Mouse (Mus musculus): ENCODE results near the gene Rundc1.
"Not testable (repeated sequence)": the region's sequence is repeated elsewhere in the genome, so short reads cannot be mapped to it uniquely, and the experiment has no call there.

The Rundc1 gene

DNA sequence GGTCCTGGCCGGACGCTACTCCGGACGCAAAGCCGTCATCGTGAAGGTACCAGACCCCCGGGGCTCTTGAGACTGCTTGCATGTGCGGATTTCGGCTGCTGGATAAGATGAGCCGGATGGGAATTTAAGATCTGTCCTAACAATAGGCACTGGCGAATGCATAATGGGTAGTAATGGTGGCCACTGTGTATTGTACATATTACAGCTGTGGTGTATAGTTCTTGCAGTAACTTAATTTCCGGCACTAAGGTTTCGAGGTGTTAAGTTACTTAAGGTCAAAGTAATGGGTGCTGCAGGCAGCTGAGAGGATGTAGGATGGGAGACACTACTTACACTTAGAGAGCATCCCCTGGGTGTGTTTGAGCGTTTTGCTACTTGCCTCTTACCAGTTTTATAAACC is 17.9 kb downstream of the Rundc1 start:
- in situ Hi-C loops (cut with MboI, MseI), result no loop called here

- in situ Hi-C loops (cut with MboI, MseI), result no loop called here
These were observed 21.4 kb downstream of the Rundc1 start for GRCm38 (mm10) chr11:101446319-101446718.

DNA sequence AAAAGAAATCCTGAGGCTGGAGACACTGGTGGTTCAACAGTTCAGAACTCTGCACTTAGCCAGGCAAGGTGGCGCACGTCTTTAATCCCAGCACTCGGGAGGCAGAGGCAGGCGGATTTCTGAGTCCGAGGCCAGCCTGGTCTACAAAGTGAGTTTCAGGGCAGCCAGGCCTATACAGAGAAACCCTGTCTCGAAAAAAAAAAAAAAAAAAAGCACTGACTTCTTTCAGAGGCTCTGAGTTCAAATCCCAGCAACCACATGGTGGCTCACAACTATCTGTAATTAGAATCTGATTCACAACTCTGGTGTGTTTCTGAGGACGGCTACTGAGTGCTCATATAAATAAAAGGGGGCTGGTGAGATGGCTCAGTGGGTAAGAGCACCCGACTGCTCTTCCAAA is 22.0 kb downstream of the Rundc1 start:
- in situ Hi-C loops (cut with MboI, MseI), result not testable (repeated sequence)

DNA sequence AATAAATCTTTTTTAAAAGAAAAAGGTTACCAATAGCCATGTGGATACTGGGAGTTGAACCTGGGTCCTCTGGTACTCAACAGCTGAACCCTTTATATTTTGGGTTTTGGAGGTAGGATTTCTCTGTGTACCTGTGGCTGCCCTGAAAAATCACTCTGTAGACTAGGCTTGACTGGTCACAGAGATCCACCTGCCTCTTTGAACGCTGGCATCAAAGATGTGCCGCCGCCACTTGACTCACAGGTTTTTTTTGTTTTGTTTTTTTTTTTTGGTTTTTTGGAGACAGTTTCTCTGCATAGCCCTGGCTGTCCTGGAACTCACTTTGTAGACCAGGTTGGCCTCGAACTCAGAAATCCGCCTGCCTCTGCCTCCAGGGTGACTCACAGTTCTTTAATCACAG is 22.9 kb downstream of the Rundc1 start:
- in situ Hi-C loops (cut with MboI, MseI), result no loop called here

DNA sequence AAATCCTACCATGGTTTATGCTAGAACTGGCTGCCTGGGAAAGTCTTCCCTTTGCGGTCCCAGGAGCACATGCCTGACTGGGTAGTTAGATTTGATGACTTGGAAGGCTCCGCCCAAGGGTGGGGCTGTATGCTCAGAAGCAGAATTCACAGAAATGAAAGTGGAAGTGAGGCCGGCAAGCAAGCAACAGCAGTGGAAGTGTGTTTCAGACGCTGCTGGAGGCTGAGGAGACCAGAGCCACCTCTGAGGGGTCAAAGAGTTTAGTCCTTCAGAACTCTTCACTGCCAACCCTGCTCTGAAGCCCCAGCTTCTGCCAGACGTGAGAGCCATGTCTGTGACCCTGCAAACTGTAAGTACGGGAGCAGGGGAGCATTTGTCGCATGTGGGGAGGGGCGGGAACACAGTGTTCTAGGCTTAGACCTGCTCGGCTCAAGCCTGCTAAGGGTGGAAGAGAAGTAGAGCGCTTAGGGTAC is 23.4 kb downstream of the Rundc1 start, which contains the start of gene Ifi35:
TSS of gene Ifi35 (plus strand) at position 134 of the 473 bp plus-strand sequence.
- in situ Hi-C loops (cut with MboI, MseI), result no loop called here

GRCm38 (mm10) chr11:101448899-101449298 is 24.0 kb downstream of the Rundc1 start:
- in situ Hi-C loops (cut with MboI, MseI), result no loop called here

GRCm38 (mm10) chr11:101449596-101449995 is 24.7 kb downstream of the Rundc1 start:
- in situ Hi-C loops (cut with MboI, MseI), result not testable (repeated sequence)

GRCm38 (mm10) chr11:101450394-101450793 is 25.5 kb downstream of the Rundc1 start:
- in situ Hi-C loops (cut with MboI, MseI), result no loop called here

DNA sequence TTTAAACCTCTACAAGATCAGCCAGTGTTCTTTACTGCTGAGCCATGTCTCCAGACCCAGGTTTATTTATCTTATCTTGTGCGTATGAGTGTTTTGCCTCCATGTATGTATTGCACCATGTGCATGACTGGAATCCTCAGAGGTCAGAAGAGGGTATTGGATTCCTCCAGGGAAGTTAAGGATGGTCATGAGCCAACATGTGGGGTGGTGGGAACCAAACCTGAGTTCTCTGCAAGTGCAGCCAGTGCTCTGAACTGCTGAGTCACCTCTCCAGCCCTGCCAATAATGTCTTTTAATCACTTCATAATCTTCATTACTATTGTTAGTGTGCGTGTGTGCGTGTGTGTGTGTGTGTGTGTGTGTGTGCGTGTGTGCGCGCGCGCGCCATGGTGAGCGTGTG is 26.7 kb downstream of the Rundc1 start:
- in situ Hi-C loops (cut with MboI, MseI), result no loop called here

GRCm38 (mm10) chr11:101452093-101452774 is 27.3 kb downstream of the Rundc1 start:
- in situ Hi-C loops (cut with MboI, MseI), result no loop called here

GRCm38 (mm10) chr11:101454702-101455101 is 29.8 kb downstream of the Rundc1 start:
- in situ Hi-C loops (cut with MboI, MseI), result no loop called here

DNA sequence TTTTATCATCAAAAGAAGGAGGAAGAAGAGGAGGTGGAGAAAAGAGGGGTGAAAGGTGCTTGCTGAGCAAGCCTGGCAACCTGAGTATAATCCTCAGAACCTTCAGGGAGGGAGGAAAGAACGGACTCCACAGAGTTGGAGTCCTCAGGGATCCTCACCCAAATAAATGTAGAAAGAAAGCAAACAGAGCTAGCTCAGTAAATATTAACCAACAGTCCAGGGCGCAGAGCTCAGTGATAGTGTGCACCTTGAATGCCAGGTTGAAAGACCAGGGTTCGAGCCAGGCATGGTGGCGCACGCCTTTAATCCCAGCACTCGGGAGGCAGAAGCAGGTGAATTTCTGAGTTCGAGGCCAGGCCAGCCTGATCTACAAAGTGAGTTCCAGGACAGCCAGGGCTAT is 30.7 kb downstream of the Rundc1 start:
- in situ Hi-C loops (cut with MboI, MseI), result no loop called here

GRCm38 (mm10) chr11:101457631-101458030 is 32.7 kb downstream of the Rundc1 start:
- in situ Hi-C loops (cut with MboI, MseI), result no loop called here

DNA sequence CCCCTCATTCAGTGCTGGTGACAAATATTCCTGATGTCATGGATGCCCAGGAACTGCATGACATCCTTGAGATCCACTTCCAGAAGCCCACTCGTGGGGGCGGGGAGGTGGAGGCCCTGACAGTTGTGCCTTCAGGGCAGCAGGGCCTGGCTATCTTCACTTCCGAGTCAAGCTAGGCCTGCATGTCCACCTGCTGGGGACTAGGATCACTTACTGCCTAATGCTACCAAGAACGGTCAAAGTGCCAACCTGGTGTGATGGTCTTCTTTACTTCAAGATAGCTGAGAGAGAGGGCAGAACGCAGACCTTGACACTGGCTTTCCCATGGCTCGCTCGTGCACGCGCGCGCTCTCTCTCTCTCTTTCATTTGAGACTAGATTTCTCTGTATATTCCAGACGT is 33.3 kb downstream of the Rundc1 start:
- in situ Hi-C loops (cut with MboI, MseI), result no loop called here

GRCm38 (mm10) chr11:101459716-101460115 is 34.8 kb downstream of the Rundc1 start:
- in situ Hi-C loops (cut with MboI, MseI), result no loop called here

DNA sequence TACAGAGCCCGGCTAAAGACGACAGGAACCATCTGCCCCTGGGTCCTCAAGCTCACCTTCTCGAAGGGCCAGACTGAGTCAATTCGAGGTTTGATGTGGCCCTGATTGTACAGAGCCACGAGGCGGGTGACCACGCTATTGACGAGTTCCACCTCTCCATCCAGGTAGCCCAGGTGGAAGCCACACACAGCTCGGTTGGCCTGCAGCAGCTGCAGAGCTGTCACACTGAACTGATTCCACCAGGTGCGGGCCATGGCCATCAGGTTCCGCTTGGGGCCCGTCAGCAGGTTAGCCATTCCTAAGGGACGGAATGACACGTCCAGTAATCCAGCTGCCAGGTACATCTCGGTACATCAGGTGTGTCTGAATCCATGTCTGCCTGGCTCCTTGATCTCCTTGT is 35.4 kb downstream of the Rundc1 start:
- in situ Hi-C loops (cut with MboI, MseI), result no loop called here

DNA sequence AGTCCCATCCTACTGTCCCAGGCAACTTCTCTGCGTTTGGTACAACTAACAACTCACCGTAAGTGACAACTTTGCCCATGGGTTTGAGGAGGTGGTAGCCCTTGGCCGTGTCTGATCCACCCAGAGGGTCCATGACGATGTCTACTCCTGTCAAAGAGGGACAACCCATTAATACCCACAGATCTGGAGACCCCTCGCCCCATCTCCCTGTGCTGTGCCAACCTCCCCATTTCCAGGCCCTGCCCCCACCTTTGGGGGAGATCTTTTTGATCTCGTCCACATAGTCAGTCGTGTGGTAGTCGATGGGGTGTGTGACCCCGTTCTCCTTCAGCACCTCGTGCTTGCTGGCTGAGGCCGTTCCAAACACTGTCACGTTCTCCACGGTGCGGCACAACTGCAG is 37.3 kb downstream of the Rundc1 start:
- in situ Hi-C loops (cut with MboI, MseI), result no loop called here

DNA sequence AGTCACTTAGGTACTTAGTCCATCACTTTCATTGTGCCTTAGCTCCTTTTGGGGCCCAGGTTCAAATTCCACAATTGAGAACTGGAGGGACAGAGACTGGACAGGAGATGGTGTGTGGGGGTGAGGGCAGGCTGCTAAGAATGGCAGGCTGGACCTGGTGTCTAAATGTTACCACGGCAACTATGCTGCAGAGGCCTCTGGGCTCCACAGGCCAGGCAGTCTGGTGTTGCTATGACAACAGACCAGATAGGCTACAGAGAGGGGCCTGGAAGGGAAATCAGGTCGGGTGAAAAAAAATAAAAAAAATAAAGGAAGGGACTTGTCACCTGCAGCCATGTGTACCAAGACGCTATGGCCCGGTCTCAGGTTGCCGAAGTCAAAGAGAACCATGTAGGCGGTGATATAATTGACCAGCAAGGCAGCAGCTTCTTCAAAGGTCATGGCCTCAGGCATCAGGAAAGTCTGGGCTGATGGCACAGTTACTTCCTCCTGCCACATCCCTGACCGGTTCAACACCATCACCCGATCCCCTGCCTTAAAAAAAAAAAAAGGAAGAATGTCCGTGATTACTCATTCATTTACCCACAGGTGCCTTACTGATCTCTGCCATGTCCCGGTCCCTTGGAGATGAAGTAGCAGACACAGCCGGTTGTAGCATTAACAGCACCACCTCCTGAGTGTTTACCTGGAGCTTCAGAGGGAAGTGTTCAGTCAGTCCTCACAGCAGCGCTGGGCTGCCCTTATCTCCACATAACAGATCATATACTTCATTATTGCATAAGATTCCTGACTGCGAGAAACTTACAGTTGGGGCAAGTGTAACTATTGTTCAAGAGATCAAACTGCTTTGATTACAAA is 37.9 kb downstream of the Rundc1 start:
- in situ Hi-C loops (cut with MboI, MseI), result no loop called here

DNA sequence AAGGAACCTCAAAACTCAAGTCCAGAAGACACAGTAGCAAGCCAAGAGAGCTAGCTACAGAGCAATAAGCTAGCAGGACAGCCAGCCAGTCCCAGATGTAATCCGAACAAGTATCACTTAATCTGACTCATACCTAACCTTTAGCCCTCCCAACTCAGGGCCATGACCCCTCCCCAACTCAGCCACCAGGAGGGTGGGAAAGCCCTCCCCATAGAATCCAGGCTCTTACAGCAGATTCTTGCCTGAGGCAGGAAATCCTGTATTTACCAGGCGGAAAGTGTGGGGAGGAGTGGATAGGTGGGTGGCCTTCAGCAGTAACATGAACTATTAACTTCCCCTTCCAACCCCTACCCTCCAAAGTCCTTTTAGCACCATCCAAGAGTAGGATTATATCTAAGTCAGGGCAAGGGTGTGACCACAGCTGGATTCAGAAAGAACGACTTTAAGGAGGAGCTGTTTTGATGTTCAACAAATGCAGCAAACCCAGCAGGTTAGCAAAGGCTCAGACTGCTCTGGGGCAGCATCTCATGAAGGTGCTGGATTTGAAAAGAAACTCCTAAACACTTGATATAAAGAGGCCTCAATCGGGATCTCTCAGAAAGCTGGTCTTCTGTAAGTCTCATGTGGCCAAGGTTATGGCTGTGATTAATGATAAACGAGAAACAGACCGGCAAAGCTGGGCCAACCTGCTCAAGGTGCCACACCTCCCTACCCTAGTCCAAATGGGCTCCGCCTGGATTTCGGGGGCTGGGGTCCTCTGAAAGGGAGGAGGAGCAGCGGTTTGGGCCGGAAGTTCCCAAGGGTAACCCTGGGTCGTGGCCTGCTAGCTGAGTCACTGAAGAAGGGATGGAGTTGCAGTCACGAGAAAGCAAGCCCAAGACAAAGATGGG is 39.6 kb downstream of the Rundc1 start, which contains the start of gene Rnd2:
TSS of gene Rnd2 (plus strand) at position 789 of the 890 bp plus-strand sequence.
- in situ Hi-C loops (cut with MboI, MseI), result no loop called here

GRCm38 (mm10) chr11:101465101-101465868 is 40.4 kb downstream of the Rundc1 start:
- in situ Hi-C loops (cut with MboI, MseI), result no loop called here

Measured in T-helper 2 cell (primary cell).